Mouse (Mus musculus): ENCODE data around the gene Col23a1.

The Col23a1 gene

GRCm38 (mm10) chr11:51482251-51482650 lies 192.5 kb downstream of the Col23a1 start:
- no peak for DNase-seq (ENCODE audit: low read depth, low spot score)

- no peak for DNase-seq (ENCODE audit: low read depth, low spot score)
These were observed 195.4 kb downstream of the Col23a1 start for GRCm38 (mm10) chr11:51485051-51485521.

DNA sequence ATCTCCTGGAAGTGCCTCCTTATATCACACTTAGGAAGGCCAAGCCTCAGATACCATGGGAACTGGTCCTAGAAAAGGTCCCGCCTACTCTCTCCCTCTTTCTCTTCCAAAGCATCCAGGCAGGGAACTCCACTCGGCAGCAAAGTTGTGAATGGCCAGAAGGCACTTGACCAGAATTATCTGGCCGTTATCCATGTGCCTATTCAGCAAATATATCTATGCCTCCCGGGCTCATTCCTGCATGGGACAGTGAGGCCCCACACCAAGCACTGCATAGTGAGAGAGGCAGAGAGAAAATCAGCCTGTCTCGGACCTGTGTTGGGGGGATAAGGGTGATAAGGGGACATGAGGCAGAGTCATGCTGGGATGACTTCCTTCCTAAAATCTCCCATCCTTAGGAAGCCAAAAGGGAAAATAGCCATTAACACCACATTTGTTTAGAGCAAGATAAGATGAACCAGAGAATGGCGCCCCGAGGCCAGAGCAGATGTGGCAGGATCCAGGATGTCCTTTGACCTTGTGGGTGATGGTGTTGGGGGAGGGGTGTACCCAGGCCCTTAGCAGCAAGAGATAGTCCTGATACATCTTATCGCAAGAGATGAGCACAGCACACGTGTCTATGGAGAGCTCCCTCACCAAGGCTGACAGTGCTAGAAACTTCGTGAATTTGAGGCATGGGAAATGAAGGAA lies 196.2 kb downstream of the Col23a1 start:
- DNase-seq (ENCODE audit: low read depth, low spot score): no peak

- DNase-seq (ENCODE audit: low read depth, low spot score): no peak
These were observed 199.1 kb downstream of the Col23a1 start for GRCm38 (mm10) chr11:51488813-51489212.

DNA sequence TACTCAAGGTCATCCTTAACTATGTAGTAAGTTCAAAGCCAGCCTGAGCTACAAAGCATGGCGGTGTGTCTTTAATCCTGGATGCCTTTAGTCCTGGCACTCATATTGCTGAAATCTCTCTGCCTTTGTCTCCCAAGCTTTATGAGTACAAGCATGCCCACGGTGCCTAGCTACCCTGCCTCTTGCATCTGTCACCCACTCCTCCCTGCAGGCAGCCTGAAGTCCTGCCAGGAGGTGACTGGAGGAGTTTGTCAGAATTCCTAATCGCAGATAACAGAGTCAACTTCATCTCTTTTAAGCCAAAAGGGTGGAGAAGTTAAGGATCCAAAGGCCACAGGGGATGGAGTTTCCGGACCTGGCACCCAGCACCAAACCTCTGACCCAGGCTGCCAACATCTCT lies 203.7 kb downstream of the Col23a1 start:
- DNase-seq (ENCODE audit: low read depth, low spot score): no peak

GRCm38 (mm10) chr11:51494178-51494577 lies 204.5 kb downstream of the Col23a1 start:
- no peak for DNase-seq (ENCODE audit: low read depth, low spot score)

GRCm38 (mm10) chr11:51499776-51500175 lies 210.1 kb downstream of the Col23a1 start:
- no peak for DNase-seq (ENCODE audit: low read depth, low spot score)

- no peak for DNase-seq (ENCODE audit: low read depth, low spot score)
These were observed 212.7 kb downstream of the Col23a1 start for GRCm38 (mm10) chr11:51502431-51502851.

GRCm38 (mm10) chr11:51504946-51505345 lies 215.2 kb downstream of the Col23a1 start:
- DNase-seq (ENCODE audit: low read depth, low spot score): no peak

DNA sequence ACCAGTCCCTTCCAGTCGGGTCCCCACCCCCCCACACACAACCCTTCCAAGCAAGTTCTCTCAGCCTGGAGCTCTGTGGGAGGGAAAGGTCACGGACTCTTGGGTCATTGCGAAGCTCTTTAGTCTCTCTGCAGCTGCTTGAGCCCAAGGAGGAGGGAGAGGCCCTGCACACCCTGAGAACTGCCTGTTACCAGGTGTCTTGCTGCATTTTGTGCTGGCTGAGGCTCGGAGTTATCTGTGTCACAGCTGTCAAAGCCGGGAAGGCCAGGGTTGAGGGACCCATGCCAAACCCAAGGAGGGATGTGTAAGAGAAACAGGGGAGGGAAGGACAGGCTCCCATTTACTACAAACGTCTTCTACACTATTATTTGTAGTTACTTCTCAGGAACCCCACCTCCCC lies 218.3 kb downstream of the Col23a1 start:
- no peak for DNase-seq (ENCODE audit: low read depth, low spot score)

GRCm38 (mm10) chr11:51509211-51509610 lies 219.5 kb downstream of the Col23a1 start:
- no peak for DNase-seq (ENCODE audit: low read depth, low spot score)

GRCm38 (mm10) chr11:51513019-51513418 lies 223.3 kb downstream of the Col23a1 start:
- no peak for DNase-seq (ENCODE audit: low read depth, low spot score)

DNA sequence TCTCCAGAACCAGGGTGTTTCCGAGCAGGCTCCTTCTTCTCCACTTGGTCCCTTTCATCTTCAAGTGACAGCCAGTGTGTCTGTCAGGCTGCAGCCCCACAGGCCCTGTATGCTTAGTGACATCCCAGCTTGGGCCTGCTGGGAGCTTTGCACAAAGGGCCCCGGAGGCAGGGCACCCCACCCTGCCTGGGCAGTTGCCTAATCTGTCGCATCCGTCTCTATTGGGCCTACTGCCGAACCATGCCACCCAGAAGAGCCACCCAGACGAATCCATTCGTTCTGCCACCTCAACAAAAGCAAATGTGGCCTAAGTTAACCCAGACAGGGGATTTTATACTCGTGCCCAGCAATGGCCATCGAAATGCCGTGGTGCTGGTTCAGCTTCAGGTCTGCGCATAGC lies 225.6 kb downstream of the Col23a1 start:
- DNase-seq (ENCODE audit: low read depth, low spot score): no peak

- DNase-seq (ENCODE audit: low read depth, low spot score): no peak
These were observed 228.4 kb downstream of the Col23a1 start for GRCm38 (mm10) chr11:51518100-51518499.

DNA sequence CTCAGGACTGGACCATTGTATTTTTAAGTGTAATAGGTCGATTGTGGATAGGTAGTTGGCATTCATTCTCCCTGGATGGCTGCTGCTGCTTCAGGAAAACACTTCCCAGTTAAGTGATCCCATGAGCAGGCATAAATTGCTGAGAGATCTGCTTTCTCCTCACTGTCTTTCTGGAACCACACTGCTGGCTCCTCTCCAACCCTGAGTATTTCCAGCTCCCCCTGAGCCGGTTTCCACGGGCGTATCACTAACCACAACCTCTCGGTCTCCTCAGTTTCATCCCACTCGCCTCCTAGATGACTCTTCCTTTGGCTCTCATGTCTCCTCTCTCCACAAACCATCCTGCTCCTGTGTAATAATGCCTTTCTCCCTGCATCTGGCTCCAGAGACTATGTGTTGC lies 228.9 kb downstream of the Col23a1 start:
- no peak for DNase-seq (ENCODE audit: low read depth, low spot score)

- no peak for DNase-seq (ENCODE audit: low read depth, low spot score)
These were observed 231.7 kb downstream of the Col23a1 start for GRCm38 (mm10) chr11:51521440-51521839.

DNA sequence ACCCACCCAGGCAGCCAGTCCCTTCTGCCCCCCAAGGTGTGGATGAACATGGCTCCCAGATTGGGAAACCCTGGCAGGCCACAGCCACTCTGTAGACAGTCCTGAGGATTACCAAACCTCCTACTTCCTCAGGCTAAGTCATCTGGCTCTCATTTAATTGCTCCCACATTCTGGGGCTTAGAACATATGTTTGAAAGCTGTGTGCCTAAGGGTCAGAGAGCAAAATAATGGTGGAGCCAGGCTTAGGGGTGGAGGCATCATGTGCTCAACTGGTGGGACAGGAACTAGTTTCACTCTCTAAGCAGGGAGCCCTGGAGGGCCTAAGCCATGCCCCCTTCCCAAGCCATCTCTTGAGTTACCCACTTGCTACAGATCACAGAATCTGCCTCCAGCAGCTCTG lies 233.5 kb downstream of the Col23a1 start:
- no peak for DNase-seq (ENCODE audit: low read depth, low spot score)

DNA sequence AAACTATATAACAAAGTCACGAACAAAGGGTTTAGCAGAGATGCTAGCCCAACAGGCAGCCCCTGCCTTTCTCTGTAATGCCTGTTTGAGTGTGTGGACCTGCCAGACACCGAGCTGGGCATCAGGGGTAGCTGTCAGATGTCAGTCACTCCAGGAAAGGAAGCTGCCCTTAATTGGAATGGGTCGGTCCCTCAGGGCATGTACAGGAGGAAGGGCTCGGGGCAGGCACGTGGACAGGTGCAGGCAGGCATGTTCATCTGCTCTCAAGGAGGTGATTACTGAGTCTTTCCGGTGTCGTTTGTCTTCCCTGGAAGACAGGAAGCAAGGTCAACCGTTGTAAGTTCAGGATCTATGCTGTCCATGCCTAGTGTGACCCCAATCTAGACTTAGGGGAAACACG lies 233.9 kb downstream of the Col23a1 start:
- no peak for DNase-seq (ENCODE audit: low read depth, low spot score)

DNA sequence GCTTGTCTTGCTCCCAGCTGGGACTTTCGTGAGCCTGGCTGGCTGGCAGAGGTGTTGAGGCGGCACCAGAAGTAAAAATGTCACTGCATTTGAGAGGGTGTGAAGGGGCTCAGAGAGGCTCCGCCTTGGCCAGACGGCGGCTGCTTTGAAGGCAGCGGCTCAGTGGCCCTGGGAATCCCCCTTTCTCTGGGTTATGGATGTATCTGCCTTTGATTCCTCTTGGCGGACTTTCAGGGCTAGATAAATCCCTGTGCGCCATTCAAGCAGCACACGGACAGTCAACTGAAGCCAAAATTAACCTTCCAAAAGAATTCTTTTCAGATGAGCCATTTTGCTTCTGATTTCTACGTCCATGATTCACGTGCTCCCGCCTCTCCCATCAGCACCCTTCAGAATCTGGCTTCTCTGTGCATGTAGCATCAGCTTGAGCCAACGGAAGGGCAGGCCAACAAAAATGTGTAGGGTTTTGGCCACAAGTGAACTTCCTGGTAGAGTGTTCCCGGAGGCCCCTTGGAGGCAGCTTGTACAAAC lies 237.0 kb downstream of the Col23a1 start:
- DNase-seq (ENCODE audit: low read depth, low spot score): no peak

DNA sequence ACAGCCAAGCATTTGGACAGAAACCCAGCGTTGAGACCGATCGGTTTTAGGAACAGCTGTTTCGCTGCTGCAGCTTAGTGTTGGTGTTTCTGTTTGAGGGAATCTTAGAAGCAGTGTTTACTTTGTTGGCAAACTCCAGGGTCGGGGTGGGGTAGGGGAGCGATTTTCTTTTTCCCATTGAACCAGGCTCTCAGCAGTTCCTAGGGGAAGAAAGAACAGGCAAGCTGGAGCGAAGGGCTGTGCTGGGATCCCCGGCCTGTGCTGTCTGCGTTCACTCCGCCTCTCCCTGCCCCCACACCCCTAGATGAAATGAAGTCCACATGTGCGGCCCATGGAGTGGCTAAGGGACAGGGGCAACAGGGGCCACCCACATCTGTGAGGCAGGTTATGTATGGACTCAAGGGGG lies 243.4 kb downstream of the Col23a1 start:
- no peak for DNase-seq (ENCODE audit: low read depth, low spot score)

- DNase-seq (ENCODE audit: low read depth, low spot score): peak; percentile 42
These were observed 244.6 kb downstream of the Col23a1 start for GRCm38 (mm10) chr11:51534314-51534713.

DNA sequence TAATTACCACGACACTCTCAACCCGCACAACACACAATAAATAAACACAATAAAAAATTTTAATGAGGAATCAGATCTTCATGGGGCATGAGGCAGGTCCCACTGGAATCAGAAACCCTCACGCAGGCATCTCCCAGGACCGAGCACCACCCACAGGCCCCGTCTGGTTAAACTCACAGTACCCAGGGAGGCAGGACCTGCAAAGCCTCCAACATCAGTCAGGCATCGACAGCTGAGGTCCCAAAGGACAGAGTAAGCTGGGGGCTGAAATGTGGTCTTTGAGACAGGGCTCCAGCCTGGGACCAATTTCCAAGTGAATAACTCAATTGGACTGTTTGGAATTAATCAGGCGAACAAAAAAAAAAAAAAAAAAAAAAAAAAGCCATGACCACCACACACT lies 248.7 kb downstream of the Col23a1 start:
- no peak for DNase-seq (ENCODE audit: low read depth, low spot score)

DNA sequence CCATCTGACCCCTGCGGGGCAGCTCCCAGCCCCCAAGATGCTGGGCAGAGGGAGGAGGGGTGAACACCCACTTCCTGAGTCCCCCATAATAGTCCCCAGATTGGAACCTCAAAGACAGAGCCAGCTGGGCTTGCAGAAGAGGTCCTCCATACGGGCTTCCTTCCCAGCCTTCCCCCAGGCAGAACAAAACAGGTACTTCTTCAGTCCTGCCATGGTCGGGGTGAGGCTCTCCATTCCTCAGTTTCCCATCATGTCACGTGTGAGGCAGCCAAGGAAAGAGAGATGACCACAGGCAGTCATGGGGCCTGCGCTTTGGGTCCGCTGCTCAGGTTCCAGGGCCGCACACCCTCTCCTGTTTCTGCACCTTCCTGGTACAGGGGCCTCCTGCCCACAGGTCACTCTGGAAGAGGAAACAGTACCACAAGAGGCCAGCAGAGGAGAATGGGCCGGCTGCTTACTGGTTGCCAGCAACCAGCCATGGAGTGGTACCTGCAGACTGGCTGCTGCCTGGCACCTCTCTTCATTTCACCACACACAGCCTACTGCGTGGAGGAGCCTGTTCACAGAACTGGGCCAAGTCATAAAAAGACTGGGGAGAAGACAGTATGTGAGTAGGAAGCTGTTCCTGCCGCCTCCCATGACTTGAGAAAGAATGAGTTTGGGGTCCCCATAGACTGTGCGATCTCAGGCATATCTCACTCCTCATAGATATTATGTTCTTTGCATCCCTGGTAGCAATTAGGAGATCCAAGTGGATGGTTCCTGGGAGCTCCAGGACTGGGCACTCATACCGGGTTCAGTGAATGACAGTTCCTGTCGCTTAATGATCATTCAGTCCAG lies 249.4 kb downstream of the Col23a1 start:
- no peak for DNase-seq (ENCODE audit: low read depth, low spot score)

All from retina, adult 2 months (tissue).